Mouse (Mus musculus) heart, adult 2 months (tissue): ENCODE results near the gene Wbp11.

Experiments
- CTCF ChIP-seq: fragments of 200-600 bp; IDR thresholded peaks from 2 replicates; pipeline ENCODE4 v1.8.1; 2022; ENCODE audit warnings: antibody characterized with exemption, mild to moderate bottlenecking, moderate library complexity
- EP300 ChIP-seq: fragments of 200-500 bp; IDR thresholded peaks from 2 replicates; pipeline ENCODE4 v1.6.1; 2011; ENCODE audit warnings: low read depth, low read length, control low read depth; ENCODE audit not compliant: insufficient read depth
- POLR2A ChIP-seq: fragments of 200-500 bp; IDR thresholded peaks from 2 replicates; pipeline ENCODE4 v1.6.1; 2011; ENCODE audit warnings: mild to moderate bottlenecking, low read depth, low read length, control low read depth; ENCODE audit not compliant: insufficient read depth

DNA sequence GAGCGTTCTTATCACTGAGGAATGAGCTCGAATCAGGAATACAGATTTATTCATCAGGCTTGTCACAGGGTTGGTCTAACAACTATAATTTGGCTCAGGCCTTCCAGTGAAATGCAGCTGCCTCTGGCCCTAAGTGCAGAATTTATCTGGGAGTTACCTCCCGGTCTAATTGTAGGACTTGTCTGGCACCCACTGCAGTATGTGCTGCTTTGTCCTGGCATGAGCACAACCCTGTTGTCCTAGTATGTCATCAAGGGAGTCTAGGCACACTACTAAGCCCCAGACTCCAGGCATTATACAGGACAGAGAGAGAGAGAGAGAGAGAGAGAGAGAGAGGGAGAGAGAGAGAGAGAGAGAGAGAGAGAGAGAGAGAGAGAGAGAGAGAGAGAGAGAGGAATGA, 9.3 kb upstream of the Wbp11 start:
- TF ChIP-seq CTCF: no peak
- no peak for TF ChIP-seq EP300
- no peak for TF ChIP-seq POLR2A
